Mouse (Mus musculus) MEL (cell line): ENCODE data around the gene Gm27027.

Experiments
- CTCF ChIP-seq, 3 experiments: IDR thresholded peaks in 2 of 3; conservative IDR thresholded peaks in 1 of 3; 2 replicates each; pipeline ENCODE4 v1.5.1; 2011 to 2012; ENCODE audit warnings: low read length in 3 of 3, low read depth in 2 of 3, mild to moderate bottlenecking in 2 of 3, improper control_type of control experiment in 1 of 3, inconsistent platforms in 1 of 3, mixed read lengths in 1 of 3, moderate library complexity in 1 of 3; ENCODE audit not compliant: control insufficient read depth in 1 of 3, insufficient read depth in 1 of 3, poor library complexity in 1 of 3, severe bottlenecking in 1 of 3
- E2F4 ChIP-seq: IDR thresholded peaks from 2 replicates; pipeline ENCODE4 v1.6.1; 2011; ENCODE audit warnings: low read depth, low read length, improper control_type of control experiment, borderline replicate concordance
- MAZ ChIP-seq: IDR thresholded peaks from 2 replicates; pipeline ENCODE4 v1.6.1; 2012; ENCODE audit warnings: low read depth, mild to moderate bottlenecking, inconsistent platforms, low read length, improper control_type of control experiment
- MXI1 ChIP-seq: IDR thresholded peaks from 2 replicates; pipeline ENCODE4 v1.6.1; 2011; ENCODE audit warnings: mild to moderate bottlenecking, low read depth, low read length, improper control_type of control experiment
- NRF1 ChIP-seq: IDR thresholded peaks from 2 replicates; pipeline ENCODE4 v1.6.1; 2014; ENCODE audit warnings: low read depth, mild to moderate bottlenecking, inconsistent platforms, low read length, improper control_type of control experiment, moderate library complexity; ENCODE audit not compliant: poor library complexity, insufficient read depth, severe bottlenecking
- RAD21 ChIP-seq: IDR thresholded peaks from 2 replicates; pipeline ENCODE4 v1.6.1; 2011; ENCODE audit warnings: mild to moderate bottlenecking, low read depth, low read length, improper control_type of control experiment
- TAL1 ChIP-seq: IDR thresholded peaks from 2 replicates; pipeline ENCODE4 v1.6.1; 2012; ENCODE audit warnings: mild to moderate bottlenecking, inconsistent platforms, low read length, moderate library complexity, mixed read lengths
- ZNF384 ChIP-seq: IDR thresholded peaks from 2 replicates; pipeline ENCODE4 v1.6.1; 2012; ENCODE audit warnings: low read depth, mild to moderate bottlenecking, inconsistent platforms, low read length, improper control_type of control experiment

DNA sequence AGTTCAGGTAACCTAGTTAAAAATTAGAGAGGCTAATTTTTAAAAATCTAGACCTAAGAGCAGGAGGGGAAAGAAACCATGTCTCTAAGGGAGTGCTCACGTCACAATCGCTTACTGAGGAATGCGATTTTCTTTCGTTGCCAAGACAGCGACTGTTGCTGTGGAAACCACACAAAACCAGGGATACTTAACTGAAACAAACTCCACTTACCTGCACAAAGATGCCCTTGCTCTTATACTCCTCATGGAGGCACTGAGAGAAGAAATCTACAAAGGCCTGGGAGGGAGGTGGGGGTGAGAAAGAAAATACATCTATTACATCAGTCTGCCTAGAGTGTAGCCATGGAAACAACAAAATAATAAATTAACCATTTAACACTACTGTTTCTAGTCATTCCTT, 47.5 kb upstream of the Gm27027 start:
- TF ChIP-seq NRF1 (no peak), MXI1 (no peak), RAD21 (no peak), TAL1 (no peak), ZNF384 (no peak), CTCF (IDR thresholded peaks at IDR 0.05 in 2 of 3, conservative IDR thresholded peaks at IDR 0.05 in 1 of 3; ENCODE audit: control insufficient read depth in 1 of 3, insufficient read depth in 1 of 3, low read depth in 2 of 3, low read length in 3 of 3, poor library complexity in 1 of 3, severe bottlenecking in 1 of 3) (no peak), E2F4 (no peak), MAZ (no peak)
